Mouse (Mus musculus) bone marrow macrophage, adult 2 months (primary cell): Measurements from ENCODE around the gene Cd5.

ENCODE experiments used
- CTCF ChIP-seq: IDR thresholded peaks from 2 replicates; pipeline ENCODE4 v1.5.1; 2012; ENCODE audit warnings: low read depth, mild to moderate bottlenecking, low read length, moderate library complexity
- POLR2A ChIP-seq: IDR thresholded peaks from 2 replicates; pipeline ENCODE4 v1.6.1; 2012; ENCODE audit warnings: mild to moderate bottlenecking, low read depth, low read length, borderline replicate concordance

- TF ChIP-seq CTCF (no peak), POLR2A (no peak)
These were observed 13.8 kb upstream of the Cd5 start for GRCm38 (mm10) chr19:10752646-10753045.
